Mouse (Mus musculus): Measurements from ENCODE around the gene Elf4.

DNA sequence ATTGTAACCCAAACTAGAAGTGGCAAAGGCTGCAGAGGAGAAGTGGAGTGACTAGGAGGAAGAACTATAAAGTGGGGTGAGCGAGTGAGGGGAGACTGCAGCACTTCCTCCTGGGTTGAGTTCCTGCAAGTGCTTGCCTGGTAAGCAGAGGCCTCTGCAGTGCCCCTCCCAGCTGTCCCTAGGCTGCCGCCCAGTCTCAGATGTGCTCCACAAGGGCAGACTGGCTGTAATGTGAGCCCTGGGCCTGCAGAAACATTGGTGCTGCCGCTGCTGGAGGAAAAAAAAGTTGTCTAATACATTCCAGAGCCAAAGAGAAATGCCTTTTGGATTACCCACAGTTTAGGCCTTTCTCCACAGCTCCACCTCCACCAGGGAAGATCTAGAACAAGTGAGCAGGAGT is 57.8 kb downstream of the Elf4 start:
- TF ChIP-seq BHLHE40 (IDR thresholded peaks at IDR 0.05; ENCODE audit: borderline replicate concordance, low read depth, low read length) = no peak
- no peak for TF ChIP-seq ZC3H11A (IDR thresholded peaks at IDR 0.05; ENCODE audit: low read depth, low read length)
- no peak for TF ChIP-seq EP300 (IDR thresholded peaks at IDR 0.05; ENCODE audit: low read depth in 1 of 2, low read length in 2 of 2)
- TF ChIP-seq UBTF (IDR thresholded peaks at IDR 0.05; ENCODE audit: borderline replicate concordance, insufficient read depth, low read depth, low read length) = no peak
- no peak for TF ChIP-seq CHD1 (IDR thresholded peaks at IDR 0.05; ENCODE audit: low read depth, low read length)
- no peak for TF ChIP-seq NRF1 (IDR thresholded peaks at IDR 0.05; ENCODE audit: insufficient read depth, low read depth, low read length, poor library complexity, severe bottlenecking)
